Mouse (Mus musculus) ES-Bruce4 (cell line): ENCODE results near the gene Inhba. TPM values are rescaled to one million over a fixed set of nuclear protein-coding genes. Genes with fewer than 3 reads are reported as not detected.

ENCODE experiments used
- H3K27ac ChIP-seq: 2 replicates; pipeline ENCODE4 v1.5.1; 2012; ENCODE audit warnings: low read length, inconsistent platforms; ENCODE audit not compliant: insufficient read depth
- H3K27me3 ChIP-seq: 2 replicates; pipeline ENCODE4 v1.6.1; 2012; ENCODE audit warnings: mild to moderate bottlenecking, low read length, inconsistent platforms; ENCODE audit not compliant: control insufficient read depth, poor library complexity, insufficient read depth, severe bottlenecking
- H3K36me3 ChIP-seq: 2 replicates; pipeline ENCODE4 v1.6.1; 2012; ENCODE audit warnings: inconsistent platforms, mild to moderate bottlenecking, low read length, moderate library complexity; ENCODE audit not compliant: control insufficient read depth, poor library complexity, insufficient read depth, severe bottlenecking
- H3K4me1 ChIP-seq: one replicate; pipeline ENCODE4 v1.8.1; 2011; ENCODE audit warnings: low read length; ENCODE audit not compliant: control insufficient read depth, insufficient read depth
- H3K4me3 ChIP-seq: 2 replicates; pipeline ENCODE4 v1.5.1; 2011; ENCODE audit warnings: low read depth, mild to moderate bottlenecking, low read length
- H3K9ac ChIP-seq: 2 replicates; pipeline ENCODE4 v1.6.1; 2012; ENCODE audit warnings: low read depth, mild to moderate bottlenecking, inconsistent platforms; ENCODE audit not compliant: poor library complexity, severe bottlenecking
- H3K9me3 ChIP-seq: replicated peaks from 2 replicates; pipeline ENCODE4 v1.6.1; 2012; ENCODE audit warnings: mild to moderate bottlenecking, low read length, inconsistent platforms; ENCODE audit not compliant: control insufficient read depth, poor library complexity, insufficient read depth, severe bottlenecking
- CTCF ChIP-seq: IDR thresholded peaks from one replicate; pipeline ENCODE4 v1.8.1; 2011; ENCODE audit warnings: low read depth, low read length
- EP300 ChIP-seq: IDR thresholded peaks from 2 replicates; pipeline ENCODE4 v1.6.1; 2011; ENCODE audit warnings: low read depth, low read length; ENCODE audit not compliant: insufficient read depth
- POLR2A ChIP-seq: IDR thresholded peaks from one replicate; pipeline ENCODE4 v1.8.1; 2011; ENCODE audit warnings: low read length; ENCODE audit not compliant: insufficient read depth
- polyA plus RNA-seq: library from polyadenylated mRNA; stranded (reverse); fragments of >200 nt; gene quantifications from 2 replicates; pipeline ENCODE4 v1.2.4, GENCODE M21; 2011; ENCODE audit warnings: low read depth; ENCODE audit not compliant: missing spikeins, insufficient read depth, insufficient read length

The Inhba gene
- polyA plus RNA-seq, 1 experiment, result 6.4 TPM

GRCm38 (mm10) chr13:16012243-16012887 lies 714 bp downstream of the Inhba start:
- H3K4me1 ChIP-seq, result no peaks in the 10 kb centered on the region
- no peaks in the 10 kb centered on the region for H3K36me3 ChIP-seq
- TF ChIP-seq CTCF (peak; percentile 74), EP300 (no peak)
- H3K9me3 ChIP-seq, result no peaks in the 10 kb centered on the region
- peak overlapping the region; percentile 26 for H3K4me3 ChIP-seq
- H3K27me3 ChIP-seq, result 0 out of 2 replicates have a peak, but pooled peaks cover 2% of the 10 kb centered on the region
- no peak overlapping the region for H3K27ac ChIP-seq
- peak overlapping the region; percentile 27; the same call in 1 of the 2 replicates for H3K9ac ChIP-seq

- Histone ChIP-seq H3K27ac (no peak overlapping the region), H3K9me3 (no peaks in the 10 kb centered on the region)
- no peak for TF ChIP-seq CTCF
- TF ChIP-seq POLR2A, result no peak
- TF ChIP-seq EP300, result no peak
Measured at GRCm38 (mm10) chr13:16014166-16014565, 2.5 kb downstream of the Inhba start.

GRCm38 (mm10) chr13:16016506-16016905 lies 4.9 kb downstream of the Inhba start:
- H3K36me3 ChIP-seq, result no peaks in the 10 kb centered on the region
- H3K4me3 ChIP-seq, result no peak overlapping the region
- no peak overlapping the region for H3K27ac ChIP-seq
- no peak overlapping the region for H3K9ac ChIP-seq
- TF ChIP-seq EP300, result no peak
- no peak for TF ChIP-seq POLR2A
- TF ChIP-seq CTCF, result no peak
- H3K9me3 ChIP-seq, result no peaks in the 10 kb centered on the region
- peaks cover 5% of the 10 kb centered on the region; the same call in 1 of the 2 replicates for H3K27me3 ChIP-seq
- H3K4me1 ChIP-seq, result no peaks in the 10 kb centered on the region

More at GRCm38 (mm10) chr13:16014166-16014565, 2.5 kb downstream of the Inhba start:
- no peak overlapping the region for H3K9ac ChIP-seq
- H3K27me3 ChIP-seq, result peaks cover 5% of the 10 kb centered on the region; the same call in 1 of the 2 replicates
- no peaks in the 10 kb centered on the region for H3K4me1 ChIP-seq
- no peaks in the 10 kb centered on the region for H3K36me3 ChIP-seq
- no peak overlapping the region for H3K4me3 ChIP-seq

GRCm38 (mm10) chr13:16017338-16017737 lies 5.7 kb downstream of the Inhba start:
- Histone ChIP-seq H3K4me1 (no peaks in the 10 kb centered on the region), H3K27me3 (peaks cover 5% of the 10 kb centered on the region; the same call in 1 of the 2 replicates), H3K9ac (peak overlapping the region; percentile 46; the same call in 1 of the 2 replicates), H3K9me3 (no peaks in the 10 kb centered on the region), H3K27ac (no peak overlapping the region), H3K36me3 (no peaks in the 10 kb centered on the region), H3K4me3 (peak overlapping the region; percentile 43)
- TF ChIP-seq POLR2A, result no peak
- TF ChIP-seq EP300, result no peak
- no peak for TF ChIP-seq CTCF

GRCm38 (mm10) chr13:16017777-16018176 lies 6.1 kb downstream of the Inhba start:
- Histone ChIP-seq H3K9me3 (no peaks in the 10 kb centered on the region), H3K9ac (peak overlapping the region; percentile 46), H3K27ac (no peak overlapping the region), H3K4me3 (peak overlapping the region; percentile 43), H3K4me1 (no peaks in the 10 kb centered on the region), H3K27me3 (peaks cover 5% of the 10 kb centered on the region; the same call in 1 of the 2 replicates), H3K36me3 (no peaks in the 10 kb centered on the region)
- no peak for TF ChIP-seq EP300
- no peak for TF ChIP-seq CTCF
- TF ChIP-seq POLR2A, result no peak

GRCm38 (mm10) chr13:16018807-16019510 lies 7.3 kb downstream of the Inhba start:
- Histone ChIP-seq H3K4me1 (no peaks in the 10 kb centered on the region), H3K27ac (no peak overlapping the region), H3K9me3 (no peaks in the 10 kb centered on the region), H3K4me3 (no peak overlapping the region), H3K9ac (no peak overlapping the region), H3K27me3 (peaks cover 5% of the 10 kb centered on the region; the same call in 1 of the 2 replicates), H3K36me3 (no peaks in the 10 kb centered on the region)
- TF ChIP-seq CTCF, result no peak
- TF ChIP-seq EP300, result no peak
- no peak for TF ChIP-seq POLR2A
